Mouse (Mus musculus): ENCODE data around the gene Ppfia4. TPM values are rescaled to one million over a fixed set of nuclear protein-coding genes. Genes with fewer than 3 reads are reported as not detected.

Ppfia4 gene
- total and polyA plus RNA-seq, 3 experiments, result 0.30 to 5.4 (median 1.8) TPM

DNA sequence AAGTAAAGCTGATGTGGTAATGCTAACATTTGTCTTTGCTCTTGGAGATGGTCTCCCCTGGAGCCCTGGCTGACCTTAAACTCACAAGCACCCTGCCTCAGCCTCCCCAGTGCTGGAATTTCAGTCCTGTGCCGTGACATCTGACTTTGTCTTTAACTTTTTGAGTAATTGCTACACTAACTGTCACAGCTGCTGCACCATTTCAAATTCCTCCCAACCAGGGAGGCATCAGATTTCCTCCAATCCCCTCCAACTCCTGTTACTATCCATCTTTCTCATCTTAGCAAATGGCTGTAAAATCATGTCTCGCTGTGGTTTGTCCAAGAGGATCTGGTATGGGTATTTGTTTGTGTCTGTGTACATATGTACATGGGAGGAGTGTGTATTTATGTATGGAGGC, 41.4 kb upstream of the Ppfia4 start:
- Histone ChIP-seq H3K4me3 (replicated peaks in 1 of 3; ENCODE audit: low read depth in 2 of 3, low read length in 2 of 3, poor library complexity in 1 of 3) (no peak overlapping the region), H3K27me3 (replicated peaks) (peaks cover 22% of the 10 kb centered on the region), H3K9ac (ENCODE audit: insufficient read depth, low read depth) (no peak overlapping the region), H3K79me2 (replicated peaks; ENCODE audit: control insufficient read depth, extremely low read depth, insufficient read depth, poor library complexity, severe bottlenecking) (no peaks in the 10 kb centered on the region), H3K36me3 (replicated peaks in 1 of 2; ENCODE audit: control insufficient read depth in 1 of 2, insufficient read depth in 1 of 2, low read length in 1 of 2) (no peaks in the 10 kb centered on the region), H3K4me1 (ENCODE audit: control insufficient read depth in 1 of 2, insufficient read depth in 2 of 2) (no peaks in the 10 kb centered on the region), H3K9me3 (replicated peaks; ENCODE audit: low read length) (peaks cover 22% of the 10 kb centered on the region), H3K4me2 (ENCODE audit: insufficient read depth, low read depth, poor library complexity, severe bottlenecking) (no peak overlapping the region), H3K27ac (ENCODE audit: insufficient read depth, low read depth) (no peak overlapping the region)
- dilution Hi-C loops (cut with MboI; ENCODE audit: extremely low pct_ligation_motif_present, extremely low pct_unique_long_range_greater_than_20kb, low sequenced_read_pairs), result no loop called here
- no peak for DNase-seq (ENCODE audit: extremely low read depth)
- TF ChIP-seq PAX5 (IDR thresholded peaks at IDR 0.05; ENCODE audit: low read length) (no peak), TBP (conservative IDR thresholded peaks at IDR 0.05; ENCODE audit: low read depth, low read length) (no peak), ELF1 (IDR thresholded peaks at IDR 0.05; ENCODE audit: low read depth, low read length) (no peak), ZNF384 (IDR thresholded peaks at IDR 0.05; ENCODE audit: low read depth, low read length) (no peak), UBTF (IDR thresholded peaks at IDR 0.05; ENCODE audit: low read depth, low read length) (no peak), JUN (IDR thresholded peaks at IDR 0.05; ENCODE audit: insufficient read depth, low read depth, low read length) (no peak), MYC (IDR thresholded peaks at IDR 0.05; ENCODE audit: low read depth, low read length) (no peak), CHD2 (IDR thresholded peaks at IDR 0.05; ENCODE audit: low read length) (no peak), IRF4 (IDR thresholded peaks at IDR 0.05; ENCODE audit: low read depth, low read length) (no peak)
- in situ Hi-C loops (cut with MboI; ENCODE audit: low pct_ligation_motif_present, low pct_unique_long_range_greater_than_20kb, low sequenced_read_pairs), result no loop called here

DNA sequence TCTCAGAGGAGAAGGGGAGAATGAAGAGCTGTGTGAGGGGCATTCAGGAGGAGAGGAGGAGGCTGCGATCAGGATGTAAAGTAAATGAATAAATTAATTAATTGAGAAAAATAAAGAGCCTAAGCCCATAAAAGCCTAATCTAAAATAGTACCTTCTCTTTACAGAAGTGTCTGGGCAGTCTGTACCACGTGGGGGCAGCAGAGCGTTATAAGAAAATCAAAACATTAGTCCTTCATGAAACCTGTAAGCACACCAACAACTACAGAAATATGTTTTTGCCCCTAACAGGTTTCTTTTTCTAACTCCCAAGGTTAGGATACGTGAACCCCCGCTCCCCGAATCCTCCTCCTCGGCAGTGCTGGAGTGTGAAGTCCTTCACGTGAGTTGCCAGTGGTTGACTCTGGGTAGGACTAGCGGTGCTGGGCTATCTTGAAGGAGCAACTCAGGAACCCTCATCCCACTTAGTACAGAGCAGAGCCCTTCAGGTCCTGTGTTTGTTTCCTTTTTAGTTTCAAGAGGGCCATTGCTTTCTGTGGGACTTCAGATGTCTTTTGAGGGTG, 36.1 kb upstream of the Ppfia4 start:
- H3K4me3 ChIP-seq (replicated peaks in 1 of 3; ENCODE audit: low read depth in 2 of 3, low read length in 2 of 3, poor library complexity in 1 of 3), result no peak overlapping the region
- TF ChIP-seq RAD21 (IDR thresholded peaks at IDR 0.05; ENCODE audit: low read depth, low read length), result peak; percentile 75
- peak in 1 of 2 experiments; percentile 71; a peak in 2 of 4 replicates for TF ChIP-seq CTCF (conservative IDR thresholded peaks at IDR 0.05 in 1 of 2, IDR thresholded peaks at IDR 0.05 in 1 of 2; ENCODE audit: low read depth in 2 of 2, low read length in 2 of 2)
- no peak for TF ChIP-seq EP300 (IDR thresholded peaks at IDR 0.05; ENCODE audit: low read length)
- TF ChIP-seq SMC3 (IDR thresholded peaks at IDR 0.05; ENCODE audit: low read depth, low read length), result peak; percentile 56
- peaks cover 7% of the 10 kb centered on the region for H3K27me3 ChIP-seq (replicated peaks)
- no peaks in the 10 kb centered on the region for H3K4me1 ChIP-seq (ENCODE audit: control insufficient read depth in 1 of 2, insufficient read depth in 2 of 2)
- no peaks in the 10 kb centered on the region for H3K79me2 ChIP-seq (replicated peaks; ENCODE audit: control insufficient read depth, extremely low read depth, insufficient read depth, poor library complexity, severe bottlenecking)
- no peak overlapping the region for H3K27ac ChIP-seq (ENCODE audit: insufficient read depth, low read depth)
- no peaks in the 10 kb centered on the region for H3K36me3 ChIP-seq (replicated peaks in 1 of 2; ENCODE audit: control insufficient read depth in 1 of 2, insufficient read depth in 1 of 2, low read length in 1 of 2)
- peak; percentile 35 for DNase-seq (ENCODE audit: extremely low read depth)
- dilution Hi-C loops (cut with MboI; ENCODE audit: extremely low pct_ligation_motif_present, extremely low pct_unique_long_range_greater_than_20kb, low sequenced_read_pairs) (no loop called here), in situ Hi-C loops (cut with MboI; ENCODE audit: low pct_ligation_motif_present, low pct_unique_long_range_greater_than_20kb, low sequenced_read_pairs) (no loop called here)
- H3K9me3 ChIP-seq (replicated peaks; ENCODE audit: low read length), result peaks cover 24% of the 10 kb centered on the region
- H3K9ac ChIP-seq (ENCODE audit: insufficient read depth, low read depth), result no peak overlapping the region
- H3K4me2 ChIP-seq (ENCODE audit: insufficient read depth, low read depth, poor library complexity, severe bottlenecking), result no peak overlapping the region

DNA sequence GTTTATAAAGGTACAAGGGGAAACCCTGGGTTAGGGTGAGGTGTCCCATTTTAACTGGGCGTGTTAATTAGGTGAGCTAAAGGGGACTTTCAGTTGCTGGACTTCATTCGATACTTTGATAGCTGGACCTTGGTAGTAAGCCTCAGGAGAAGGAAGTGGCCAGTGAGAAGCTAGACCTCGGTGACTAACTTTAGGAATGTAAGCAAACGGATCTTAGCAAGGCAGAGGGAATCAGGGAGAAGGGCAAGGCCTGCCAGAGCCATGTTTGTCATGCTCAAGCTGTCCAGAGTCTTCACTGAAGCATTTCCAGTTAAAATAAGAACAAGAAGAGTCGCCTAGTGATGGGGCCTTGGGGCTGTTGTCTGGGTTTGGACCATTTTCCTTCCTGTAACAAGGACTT, 32.8 kb upstream of the Ppfia4 start:
- no peak overlapping the region for H3K4me3 ChIP-seq (replicated peaks in 1 of 3; ENCODE audit: low read depth in 2 of 3, low read length in 2 of 3, poor library complexity in 1 of 3)
- H3K9me3 ChIP-seq (replicated peaks; ENCODE audit: low read length), result peaks cover 13% of the 10 kb centered on the region
- in situ Hi-C loops (cut with MboI; ENCODE audit: low pct_ligation_motif_present, low pct_unique_long_range_greater_than_20kb, low sequenced_read_pairs), result no loop called here
- H3K27ac ChIP-seq (ENCODE audit: insufficient read depth, low read depth), result no peak overlapping the region
- no peak for TF ChIP-seq IRF4 (IDR thresholded peaks at IDR 0.05; ENCODE audit: low read depth, low read length)
- no peak for TF ChIP-seq EP300 (IDR thresholded peaks at IDR 0.05; ENCODE audit: low read length)
- no peak for TF ChIP-seq GABPA (IDR thresholded peaks at IDR 0.05; ENCODE audit: insufficient replicate concordance, low read depth, low read length)
- TF ChIP-seq SIN3A (IDR thresholded peaks at IDR 0.05; ENCODE audit: low read length), result no peak
- TF ChIP-seq MEF2A (IDR thresholded peaks at IDR 0.05; ENCODE audit: borderline replicate concordance, low read depth, low read length), result no peak
- TF ChIP-seq USF1 (IDR thresholded peaks at IDR 0.05; ENCODE audit: low read depth, low read length), result no peak
- no peak for TF ChIP-seq RCOR1 (conservative IDR thresholded peaks at IDR 0.05; ENCODE audit: low read depth, low read length)
- no peak for TF ChIP-seq MYC (IDR thresholded peaks at IDR 0.05; ENCODE audit: low read depth, low read length)
- no peak for TF ChIP-seq MAFK (IDR thresholded peaks at IDR 0.05; ENCODE audit: insufficient replicate concordance, low read length)
- no peak for TF ChIP-seq NRF1 (IDR thresholded peaks at IDR 0.05; ENCODE audit: low read depth, low read length)
- TF ChIP-seq SMC3 (IDR thresholded peaks at IDR 0.05; ENCODE audit: low read depth, low read length), result no peak
- no peak for TF ChIP-seq ZKSCAN1 (IDR thresholded peaks at IDR 0.05; ENCODE audit: borderline replicate concordance, low read depth, low read length)
- TF ChIP-seq PAX5 (IDR thresholded peaks at IDR 0.05; ENCODE audit: low read length), result no peak
- TF ChIP-seq USF2 (conservative IDR thresholded peaks at IDR 0.05; ENCODE audit: low read depth, low read length), result no peak
- no peak for TF ChIP-seq HCFC1 (IDR thresholded peaks at IDR 0.05; ENCODE audit: low read depth, low read length)
- no peak for TF ChIP-seq CHD1 (IDR thresholded peaks at IDR 0.05; ENCODE audit: low read depth, low read length)
- H3K4me1 ChIP-seq (ENCODE audit: control insufficient read depth in 1 of 2, insufficient read depth in 2 of 2), result peaks cover 2 to 9% of the 10 kb centered on the region in 2 experiments; a peak in 3 of 4 replicates
- no peaks in the 10 kb centered on the region for H3K27me3 ChIP-seq (replicated peaks)
- H3K9ac ChIP-seq (ENCODE audit: insufficient read depth, low read depth), result no peak overlapping the region
- DNase-seq (ENCODE audit: extremely low read depth), result no peak
- peaks cover 0 to 2% of the 10 kb centered on the region in 2 experiments for H3K36me3 ChIP-seq (replicated peaks in 1 of 2; ENCODE audit: control insufficient read depth in 1 of 2, insufficient read depth in 1 of 2, low read length in 1 of 2)
- H3K4me2 ChIP-seq (ENCODE audit: insufficient read depth, low read depth, poor library complexity, severe bottlenecking), result no peak overlapping the region
- dilution Hi-C loops (cut with MboI; ENCODE audit: extremely low pct_ligation_motif_present, extremely low pct_unique_long_range_greater_than_20kb, low sequenced_read_pairs), result no loop called here
- H3K79me2 ChIP-seq (replicated peaks; ENCODE audit: control insufficient read depth, extremely low read depth, insufficient read depth, poor library complexity, severe bottlenecking), result peaks cover 11% of the 10 kb centered on the region

Data from CH12.LX (cell line).